Mouse (Mus musculus) cortical plate, adult 2 months (tissue): ENCODE results near the gene Necab3. TPM values are rescaled to one million over a fixed set of nuclear protein-coding genes. Genes with fewer than 3 reads are reported as not detected.

Source experiments
- H3K27ac ChIP-seq: fragments of 200-500 bp; 2 replicates; pipeline ENCODE4 v1.5.1; 2012; ENCODE audit warnings: low read length, control low read depth, inconsistent platforms; ENCODE audit not compliant: insufficient read depth
- H3K4me1 ChIP-seq: fragments of 200-500 bp; 2 replicates; pipeline ENCODE4 v1.6.1; 2011; ENCODE audit warnings: low read length; ENCODE audit not compliant: control insufficient read depth, insufficient read depth
- H3K4me3 ChIP-seq: fragments of 200-500 bp; 2 replicates; pipeline ENCODE4 v1.5.1; 2011; ENCODE audit warnings: mild to moderate bottlenecking, low read length, control low read depth; ENCODE audit not compliant: insufficient read depth
- CTCF ChIP-seq: fragments of 200-500 bp; IDR thresholded peaks from 2 replicates; pipeline ENCODE4 v1.5.1; 2011; ENCODE audit warnings: mild to moderate bottlenecking, control low read depth, low read length; ENCODE audit not compliant: insufficient read depth; ENCODE audit errors: extremely low read depth
- POLR2A ChIP-seq: fragments of 200-500 bp; IDR thresholded peaks from 2 replicates; pipeline ENCODE4 v1.6.1; 2011; ENCODE audit warnings: mild to moderate bottlenecking, low read length, control low read depth; ENCODE audit not compliant: insufficient read depth; ENCODE audit errors: extremely low read depth
- polyA plus RNA-seq: library from polyadenylated mRNA; depleted of rRNA; stranded (reverse); fragments of >200 nt; gene quantifications from 2 replicates; pipeline ENCODE4 v1.2.3, GENCODE M21; 2012

Necab3 gene
- polyA plus RNA-seq, 1 experiment, result 131 TPM

- TF ChIP-seq CTCF (no peak), POLR2A (no peak)
- Histone ChIP-seq H3K27ac (no peak overlapping the region), H3K4me1 (peaks cover 2% of the 10 kb centered on the region; the same call in 1 of the 2 replicates), H3K4me3 (peak overlapping the region; percentile 46)
Observed at GRCm38 (mm10) chr2:154568329-154569070, 9.8 kb upstream of the Necab3 start.

- Histone ChIP-seq H3K4me1 (peaks cover 2% of the 10 kb centered on the region; the same call in 1 of the 2 replicates), H3K27ac (no peak overlapping the region), H3K4me3 (no peak overlapping the region)
- TF ChIP-seq POLR2A (no peak), CTCF (no peak)
Observed at GRCm38 (mm10) chr2:154567766-154568165, 9.1 kb upstream of the Necab3 start.

DNA sequence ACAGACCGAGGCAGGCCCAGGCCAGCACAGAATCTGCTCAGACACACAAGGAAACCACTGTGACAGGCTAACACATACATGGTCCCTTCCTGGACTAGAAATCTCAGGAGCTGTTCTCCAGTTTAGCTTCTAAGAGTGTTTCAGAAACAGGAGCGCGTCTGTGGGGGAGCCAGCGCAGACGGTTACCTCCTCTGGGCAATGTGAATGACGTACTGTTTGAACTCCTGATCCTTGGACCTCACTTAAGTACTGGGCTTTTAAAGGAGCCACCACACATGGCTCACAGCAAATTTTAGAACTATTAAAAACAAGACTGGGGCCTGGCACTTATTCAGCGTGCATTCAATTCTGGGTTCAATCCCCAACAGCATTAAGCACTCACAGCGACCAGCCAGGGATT lies 8.0 kb upstream of the Necab3 start:
- no peak overlapping the region for H3K27ac ChIP-seq
- TF ChIP-seq CTCF, result no peak
- TF ChIP-seq POLR2A, result no peak

DNA sequence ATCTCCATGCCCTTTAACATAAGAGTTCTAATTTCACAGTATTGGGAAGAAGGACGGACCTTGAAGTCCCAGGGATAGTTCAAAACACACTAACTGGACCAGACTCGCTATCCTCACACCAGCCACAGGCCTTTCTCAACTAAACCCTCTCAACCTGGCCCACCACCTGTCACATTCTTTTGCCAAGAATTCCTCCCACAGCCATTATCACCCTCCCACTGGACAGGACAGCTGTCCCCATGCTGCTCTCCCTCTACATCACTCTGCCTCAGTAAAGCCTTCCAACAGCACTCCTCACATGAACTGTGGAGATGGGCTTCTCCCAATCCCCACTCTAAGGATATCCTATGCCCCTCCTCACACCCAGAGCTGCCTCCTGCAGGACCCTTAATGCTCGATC lies 6.9 kb upstream of the Necab3 start:
- H3K4me3 ChIP-seq, result no peak overlapping the region
- no peaks in the 10 kb centered on the region for H3K4me1 ChIP-seq
- no peak overlapping the region for H3K27ac ChIP-seq
- TF ChIP-seq CTCF, result no peak
- no peak for TF ChIP-seq POLR2A

More for the DNA sequence above, 8.0 kb upstream of the Necab3 start:
- H3K4me3 ChIP-seq, result no peak overlapping the region
- no peaks in the 10 kb centered on the region for H3K4me1 ChIP-seq

GRCm38 (mm10) chr2:154563612-154564170 lies 5.0 kb upstream of the Necab3 start:
- Histone ChIP-seq H3K4me3 (no peak overlapping the region), H3K4me1 (no peaks in the 10 kb centered on the region), H3K27ac (no peak overlapping the region)
- TF ChIP-seq POLR2A (no peak), CTCF (no peak)

DNA sequence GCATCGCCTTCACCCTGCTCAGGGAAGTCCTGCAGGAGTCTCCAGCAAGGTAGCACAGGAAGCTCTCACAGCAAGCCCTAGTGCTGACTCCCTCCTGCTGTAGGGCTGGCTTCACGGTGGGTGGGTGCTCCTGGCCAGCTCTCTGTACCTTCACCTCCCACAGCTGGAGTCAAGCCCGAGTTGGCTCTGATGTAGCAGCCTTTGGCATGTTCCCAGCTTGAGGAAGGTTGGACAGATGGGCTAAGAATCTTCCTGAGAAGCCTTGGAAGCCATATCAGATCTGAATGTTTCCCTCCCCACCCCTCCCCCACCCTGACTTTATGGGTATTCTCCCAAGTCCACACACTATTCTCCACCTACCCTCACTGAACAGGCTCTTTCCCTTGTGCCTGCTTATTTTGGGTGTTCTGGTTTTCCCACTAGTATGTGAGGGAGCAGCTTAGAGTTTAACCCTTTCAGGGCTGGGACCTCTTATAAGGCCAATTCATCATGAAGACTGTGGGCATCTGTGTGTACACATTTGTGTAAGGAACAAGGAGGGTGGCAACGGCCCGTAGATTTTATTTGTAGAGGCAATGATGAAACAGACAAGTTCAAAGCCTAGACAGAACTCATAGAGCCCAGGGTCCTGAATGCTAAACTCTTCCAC lies 1.4 kb downstream of the Necab3 start:
- Histone ChIP-seq H3K4me3 (peak overlapping the region; percentile 93), H3K4me1 (peaks cover 3% of the 10 kb centered on the region), H3K27ac (peak overlapping the region; percentile 74; the same call in 1 of the 2 replicates)
- no peak for TF ChIP-seq CTCF
- TF ChIP-seq POLR2A, result no peak

DNA sequence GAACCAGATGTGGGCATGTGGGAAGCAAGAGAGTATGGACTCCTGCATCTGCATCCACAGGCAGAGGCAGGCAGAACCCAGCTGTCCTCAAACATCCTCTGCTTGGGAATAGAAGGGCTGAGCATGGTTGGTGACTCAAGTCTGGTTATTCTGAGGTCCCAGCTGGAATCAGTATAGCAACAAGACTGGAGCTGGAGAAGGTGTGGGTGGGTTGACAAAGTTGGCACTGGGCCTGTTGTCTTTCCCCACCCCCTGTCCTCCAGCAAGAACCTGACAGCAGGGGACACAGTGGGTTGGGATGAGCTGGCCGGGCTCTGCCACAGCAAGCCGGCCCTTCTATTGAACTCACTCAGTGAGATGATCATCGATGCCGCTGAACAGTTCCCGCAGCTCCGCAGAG lies 3.5 kb downstream of the Necab3 start:
- Histone ChIP-seq H3K4me1 (peaks cover 3% of the 10 kb centered on the region), H3K27ac (peak overlapping the region; percentile 19; the same call in 1 of the 2 replicates), H3K4me3 (no peak overlapping the region)
- TF ChIP-seq CTCF (no peak), POLR2A (no peak)

- Histone ChIP-seq H3K4me1 (peaks cover 3% of the 10 kb centered on the region), H3K27ac (no peak overlapping the region), H3K4me3 (no peak overlapping the region)
- TF ChIP-seq CTCF (peak; percentile 44), POLR2A (no peak)
Observed at GRCm38 (mm10) chr2:154552424-154552907, 6.2 kb downstream of the Necab3 start.

DNA sequence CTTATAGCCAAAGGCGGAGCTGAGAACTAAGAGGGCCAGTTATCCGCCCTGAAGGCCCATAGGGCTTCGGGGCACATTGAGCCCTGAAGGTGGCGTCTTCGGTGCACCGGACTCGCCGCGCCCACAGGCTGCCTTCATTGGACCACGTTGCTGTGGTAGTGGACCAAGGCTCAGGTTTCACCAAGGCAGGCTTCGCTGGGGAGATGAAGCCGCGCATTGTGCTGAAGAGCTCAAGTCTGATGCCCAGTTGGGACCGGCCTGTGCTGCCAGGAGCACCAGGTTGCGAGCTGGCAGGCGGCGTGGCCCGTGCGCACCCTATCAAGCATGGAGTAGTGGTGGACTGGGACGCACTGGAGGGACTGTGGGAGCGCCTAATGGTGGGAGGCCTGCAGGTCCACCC lies 6.8 kb downstream of the Necab3 start:
- no peak overlapping the region for H3K4me3 ChIP-seq
- peaks cover 3% of the 10 kb centered on the region for H3K4me1 ChIP-seq
- H3K27ac ChIP-seq, result no peak overlapping the region
- TF ChIP-seq POLR2A, result no peak
- TF ChIP-seq CTCF, result no peak
